Mouse (Mus musculus) adrenal gland, adult 8-10 months (tissue): Measurements from ENCODE around the gene Wnt9a. TPM values are rescaled to one million over a fixed set of nuclear protein-coding genes. Genes with fewer than 3 reads are reported as not detected.
A peak's percentile ranks its signal among the peaks of the same experiment; 100 is the strongest.
"Not testable (repeated sequence)": the region's sequence is repeated elsewhere in the genome, so short reads cannot be mapped to it uniquely, and the experiment has no call there.

ENCODE experiments used
- DNase-seq: peaks from one replicate; pipeline ENCODE4 v3.0.0; 2022
- total RNA-seq, 4 experiments: library from RNA; stranded (reverse); gene quantifications; 2 replicates each; pipeline ENCODE4 v1.2.4; 2022

Gene Wnt9a
- 1 to 10 TPM; 1.2 to 1.5 (median 1.5) TPM for total RNA-seq

GRCm38 (mm10) chr11:59306461-59307421, at the start of gene Wnt9a:
Gene Wnt9a, plus strand, starts transcription at chr11:59306928.
- no peak for DNase-seq

GRCm38 (mm10) chr11:59259647-59260046, 47.1 kb upstream of the Wnt9a start:
- no peak for DNase-seq

GRCm38 (mm10) chr11:59260706-59261493, 45.8 kb upstream of the Wnt9a start:
- DNase-seq, result no peak

GRCm38 (mm10) chr11:59262308-59262707, 44.4 kb upstream of the Wnt9a start:
- no peak for DNase-seq

GRCm38 (mm10) chr11:59263870-59264563, 42.7 kb upstream of the Wnt9a start:
- peak; percentile 21 for DNase-seq

GRCm38 (mm10) chr11:59264593-59264992, 42.1 kb upstream of the Wnt9a start:
- no peak for DNase-seq

GRCm38 (mm10) chr11:59265154-59265813, 41.4 kb upstream of the Wnt9a start:
- no peak for DNase-seq

GRCm38 (mm10) chr11:59266727-59267126, 40.0 kb upstream of the Wnt9a start:
- no peak for DNase-seq

- no peak for DNase-seq
Measured at GRCm38 (mm10) chr11:59274184-59274583, 32.5 kb upstream of the Wnt9a start.

GRCm38 (mm10) chr11:59276877-59277276, 29.9 kb upstream of the Wnt9a start:
- DNase-seq, result no peak

- no peak for DNase-seq
Measured at GRCm38 (mm10) chr11:59278047-59278446, 28.7 kb upstream of the Wnt9a start.

GRCm38 (mm10) chr11:59282111-59282510, 24.6 kb upstream of the Wnt9a start:
- DNase-seq, result no peak

GRCm38 (mm10) chr11:59282933-59283332, 23.8 kb upstream of the Wnt9a start:
- DNase-seq, result no peak

GRCm38 (mm10) chr11:59284146-59284545, 22.6 kb upstream of the Wnt9a start:
- DNase-seq, result no peak

- no peak for DNase-seq
Measured at GRCm38 (mm10) chr11:59289706-59290105, 17.0 kb upstream of the Wnt9a start.

GRCm38 (mm10) chr11:59290702-59291303, 15.9 kb upstream of the Wnt9a start, which contains the start of gene Wnt3a:
Gene Wnt3a, minus strand, starts transcription at chr11:59290752.
- DNase-seq, result no peak

- DNase-seq, result peak; percentile 46
Measured at GRCm38 (mm10) chr11:59293616-59294015, 13.1 kb upstream of the Wnt9a start.

GRCm38 (mm10) chr11:59297941-59298340, 8.8 kb upstream of the Wnt9a start:
- no peak for DNase-seq

- no peak for DNase-seq
Measured at GRCm38 (mm10) chr11:59300185-59300584, 6.5 kb upstream of the Wnt9a start.

- not testable (repeated sequence) for DNase-seq
Measured at GRCm38 (mm10) chr11:59301053-59301452, 5.7 kb upstream of the Wnt9a start.
